Mouse (Mus musculus) ES-Bruce4 (cell line): ENCODE results near the gene Ccdc86. TPM values are rescaled to one million over a fixed set of nuclear protein-coding genes. Genes with fewer than 3 reads are reported as not detected.

Experiments used
- H3K27ac ChIP-seq: 2 replicates; pipeline ENCODE4 v1.5.1; 2012; ENCODE audit warnings: low read length, inconsistent platforms; ENCODE audit not compliant: insufficient read depth
- H3K27me3 ChIP-seq: 2 replicates; pipeline ENCODE4 v1.6.1; 2012; ENCODE audit warnings: mild to moderate bottlenecking, low read length, inconsistent platforms; ENCODE audit not compliant: control insufficient read depth, poor library complexity, insufficient read depth, severe bottlenecking
- H3K36me3 ChIP-seq: 2 replicates; pipeline ENCODE4 v1.6.1; 2012; ENCODE audit warnings: inconsistent platforms, mild to moderate bottlenecking, low read length, moderate library complexity; ENCODE audit not compliant: control insufficient read depth, poor library complexity, insufficient read depth, severe bottlenecking
- H3K4me1 ChIP-seq: one replicate; pipeline ENCODE4 v1.8.1; 2011; ENCODE audit warnings: low read length; ENCODE audit not compliant: control insufficient read depth, insufficient read depth
- H3K4me3 ChIP-seq: 2 replicates; pipeline ENCODE4 v1.5.1; 2011; ENCODE audit warnings: low read depth, mild to moderate bottlenecking, low read length
- H3K9ac ChIP-seq: 2 replicates; pipeline ENCODE4 v1.6.1; 2012; ENCODE audit warnings: low read depth, mild to moderate bottlenecking, inconsistent platforms; ENCODE audit not compliant: poor library complexity, severe bottlenecking
- H3K9me3 ChIP-seq: replicated peaks from 2 replicates; pipeline ENCODE4 v1.6.1; 2012; ENCODE audit warnings: mild to moderate bottlenecking, low read length, inconsistent platforms; ENCODE audit not compliant: control insufficient read depth, poor library complexity, insufficient read depth, severe bottlenecking
- POLR2A ChIP-seq: IDR thresholded peaks from one replicate; pipeline ENCODE4 v1.8.1; 2011; ENCODE audit warnings: low read length; ENCODE audit not compliant: insufficient read depth
- polyA plus RNA-seq: library from polyadenylated mRNA; stranded (reverse); fragments of >200 nt; gene quantifications from 2 replicates; pipeline ENCODE4 v1.2.4, GENCODE M21; 2011; ENCODE audit warnings: low read depth; ENCODE audit not compliant: missing spikeins, insufficient read depth, insufficient read length

The Ccdc86 gene
- polyA plus RNA-seq, 1 experiment, result 17.8 TPM

GRCm38 (mm10) chr19:10892201-10892600, 56.9 kb downstream of the Ccdc86 start:
- no peak overlapping the region for H3K27ac ChIP-seq
- no peaks in the 10 kb centered on the region for H3K9me3 ChIP-seq
- no peak for TF ChIP-seq POLR2A
- H3K27me3 ChIP-seq, result no peaks in the 10 kb centered on the region
- no peaks in the 10 kb centered on the region for H3K36me3 ChIP-seq
- no peak overlapping the region for H3K4me3 ChIP-seq
- no peaks in the 10 kb centered on the region for H3K4me1 ChIP-seq
- H3K9ac ChIP-seq, result no peak overlapping the region

Other genes with a start within 250 kb of the Ccdc86 start
- gene Cd5, start 210.3 kb downstream of the Ccdc86 start, polyA plus RNA-seq, result not detected in 2 replicates
- not detected in 2 replicates for gene Cd6, start 119.2 kb downstream of the Ccdc86 start, polyA plus RNA-seq
- gene Slc15a3, start 109.5 kb downstream of the Ccdc86 start, polyA plus RNA-seq, result not detected in 2 replicates
- gene Tmem132a, start 79.3 kb downstream of the Ccdc86 start, polyA plus RNA-seq, result 16.5 and 17.2 TPM in 2 replicates
- gene Tmem109, start 67.3 kb downstream of the Ccdc86 start, polyA plus RNA-seq, result 16.3 and 20.1 TPM in 2 replicates
- gene Prpf19, start 54.0 kb downstream of the Ccdc86 start, polyA plus RNA-seq, result 131 and 148 TPM in 2 replicates
- gene Zp1, start 28.6 kb downstream of the Ccdc86 start, polyA plus RNA-seq, result not detected in 2 replicates
- gene Ptgdr2, start 12.1 kb downstream of the Ccdc86 start, polyA plus RNA-seq, result not detected in 2 replicates
- not detected in 2 replicates for gene Ms4a10, start 25.4 kb upstream of the Ccdc86 start, polyA plus RNA-seq
- not detected in 2 replicates for gene Ms4a15, start 44.0 kb upstream of the Ccdc86 start, polyA plus RNA-seq
- not detected in 2 replicates for gene Ms4a18, start 68.8 kb upstream of the Ccdc86 start, polyA plus RNA-seq
- gene Ms4a8a, start 131.8 kb upstream of the Ccdc86 start, polyA plus RNA-seq, result not detected in 2 replicates
- gene 1700017D01Rik, start 181.6 kb upstream of the Ccdc86 start, polyA plus RNA-seq, result not detected in 2 replicates
- not detected in 2 replicates for gene 1700025F22Rik, start 216.1 kb upstream of the Ccdc86 start, polyA plus RNA-seq
- gene Ms4a13, start 247.5 kb upstream of the Ccdc86 start, polyA plus RNA-seq, result not detected in 2 replicates